Mouse (Mus musculus) neutrophil, adult 65 days (primary cell): ENCODE results near the gene Armt1. TPM values are rescaled to one million over a fixed set of nuclear protein-coding genes. Genes with fewer than 3 reads are reported as not detected.

Experiments
- total RNA-seq: library from RNA; stranded (reverse); gene quantifications from 2 replicates; pipeline ENCODE4 v1.2.4, GENCODE M21; 2023

The Armt1 gene
- 9.1 and 13.5 TPM in 2 replicates for total RNA-seq

DNA sequence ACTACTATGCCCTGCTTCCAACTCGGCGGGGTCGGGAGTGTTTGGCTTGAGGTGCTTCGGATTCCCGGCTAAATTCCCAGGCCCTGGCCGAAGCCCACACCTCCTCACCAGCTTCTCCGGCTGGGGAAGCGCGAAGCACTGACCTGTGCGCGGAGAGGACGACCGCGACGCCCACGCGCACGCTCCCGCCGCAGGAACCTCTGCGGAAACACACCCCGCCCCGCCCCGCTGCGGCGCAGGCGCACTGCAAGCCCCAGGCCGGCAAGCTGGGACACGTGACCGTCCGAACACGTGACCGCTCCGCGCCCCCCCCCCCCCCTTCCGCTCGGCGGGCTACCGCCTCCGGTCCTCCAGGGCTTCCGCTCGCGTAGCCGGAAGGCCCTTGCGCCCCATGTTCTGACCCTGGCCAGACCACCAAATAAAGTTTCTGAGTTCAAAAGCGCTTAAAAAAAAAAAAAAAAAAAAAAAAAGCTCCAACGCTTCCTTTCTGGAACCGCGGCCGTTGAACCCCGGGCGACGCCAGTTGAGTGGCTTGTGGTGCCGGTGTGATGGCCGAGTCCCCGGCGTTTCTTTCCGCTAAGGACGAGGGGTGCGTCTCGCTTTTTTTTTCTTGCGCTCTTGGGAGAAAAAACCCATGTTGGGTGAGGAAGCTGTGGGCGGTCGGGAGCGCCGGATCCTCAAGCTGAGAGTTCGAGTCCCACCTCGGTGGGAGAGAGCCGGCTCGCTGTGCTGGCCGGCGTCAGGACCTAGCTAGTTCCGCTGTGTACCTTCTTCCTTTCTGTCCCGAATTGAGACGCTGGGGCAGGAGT is at the start of gene Armt1, which contains the start of gene Rmnd1:
Armt1 (plus strand) TSS at position 345 of the 809 bp plus-strand sequence.
Rmnd1 (minus strand) TSS at position 266 of the 809 bp plus-strand sequence.

GRCm38 (mm10) chr10:4387701-4388383 is 44.4 kb upstream of the Armt1 start, which contains the start of gene Zbtb2:
Gene Zbtb2 (minus strand): TSS chr10:4388108.

DNA sequence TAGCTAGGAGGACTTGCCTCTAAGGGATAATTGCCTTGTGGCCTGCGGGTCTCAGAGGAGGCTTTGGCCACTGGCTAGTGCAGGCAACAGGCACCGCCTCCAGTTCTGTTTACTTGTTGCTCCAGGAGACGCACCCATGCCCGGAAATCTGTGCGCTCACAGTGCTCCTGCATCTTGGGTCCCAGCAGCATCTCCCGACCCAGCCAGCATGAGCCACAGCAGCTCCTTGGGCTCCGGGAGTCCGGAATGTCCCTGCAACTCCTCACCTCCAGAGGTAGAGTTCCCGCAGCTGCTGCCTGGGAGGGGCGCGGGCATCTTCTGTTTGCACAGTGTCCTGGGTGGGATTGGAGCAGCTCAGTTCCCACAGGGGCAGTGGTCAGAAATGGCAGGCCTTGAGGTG is 50.1 kb downstream of the Armt1 start, which contains the start of gene Ccdc170:
Ccdc170 (plus strand) TSS at position 148 of the 400 bp plus-strand sequence.

Other genes with a start within 250 kb of the Armt1 start
- gene Akap12, start 166.1 kb upstream of the Armt1 start, total RNA-seq: 1.1 and 3.0 TPM in 2 replicates
- gene Zbtb2, start 44.4 kb upstream of the Armt1 start, total RNA-seq: 20.2 and 22.5 TPM in 2 replicates
- gene Rmnd1, start 79 bp upstream of the Armt1 start, total RNA-seq: 13.7 and 14.9 TPM in 2 replicates
- gene Ccdc170, start 50.0 kb downstream of the Armt1 start, total RNA-seq: 0.19 and 0.34 TPM in 2 replicates
- gene Esr1, start 179.1 kb downstream of the Armt1 start, total RNA-seq: 2.6 and 5.7 TPM in 2 replicates